Mouse (Mus musculus): ENCODE measurements at regions not wholly inside any gene's neighbourhood (a gene's known extent, or its start where the extent isn't known, plus 50 kb on each side); places are given as distances from the start of the nearest gene placed in this dataset.

DNA sequence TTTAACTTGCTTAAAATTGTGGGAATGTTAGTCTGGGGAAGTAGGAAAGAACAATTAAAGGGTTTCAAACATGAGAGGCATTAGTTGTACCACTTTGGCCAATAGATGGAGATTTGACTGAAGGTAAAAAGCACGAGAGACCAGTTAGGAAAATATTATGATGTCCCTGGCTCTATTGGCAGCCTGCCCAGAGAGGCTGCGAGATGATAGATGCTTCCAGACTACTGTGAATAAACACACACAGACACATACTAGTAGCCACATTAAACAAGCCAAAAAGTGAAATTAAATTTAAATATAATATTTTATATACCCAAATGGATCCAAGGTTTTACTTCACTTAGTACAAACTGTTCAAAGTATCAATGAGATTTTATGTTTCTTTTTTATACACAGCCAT, 411.9 kb upstream of the Gm11114 start:
- no peak for ATAC-seq (replicated peaks; ENCODE audit: insufficient number of reproducible peaks, low FRiP score, low TSS enrichment, poor library complexity, severe bottlenecking)

DNA sequence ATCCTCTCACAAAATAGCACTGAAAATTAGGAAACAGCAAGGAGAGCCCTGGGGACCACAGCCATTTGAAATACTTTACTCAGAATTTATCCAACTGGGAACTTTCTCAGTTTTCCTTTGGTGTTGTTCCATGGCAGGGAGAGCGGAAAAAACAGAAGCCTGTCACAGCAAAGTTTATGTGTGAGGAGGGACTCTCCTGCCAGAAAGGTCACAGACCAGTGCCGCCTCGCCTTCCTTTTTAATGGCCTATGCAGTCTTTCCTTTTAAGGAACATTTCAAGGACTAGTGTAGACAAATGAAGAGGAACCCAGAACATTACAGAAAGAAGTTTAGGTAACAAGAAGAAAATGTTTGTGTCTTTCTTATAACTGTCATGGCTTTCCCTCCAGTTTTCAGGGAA, 406.3 kb upstream of the Gm11114 start:
- no peak for ATAC-seq (replicated peaks; ENCODE audit: insufficient number of reproducible peaks, low FRiP score, low TSS enrichment, poor library complexity, severe bottlenecking)

GRCm38 (mm10) chr9:84913321-84913720, 399.3 kb upstream of the Gm11114 start:
- no peak for ATAC-seq (replicated peaks; ENCODE audit: insufficient number of reproducible peaks, low FRiP score, low TSS enrichment, poor library complexity, severe bottlenecking)

DNA sequence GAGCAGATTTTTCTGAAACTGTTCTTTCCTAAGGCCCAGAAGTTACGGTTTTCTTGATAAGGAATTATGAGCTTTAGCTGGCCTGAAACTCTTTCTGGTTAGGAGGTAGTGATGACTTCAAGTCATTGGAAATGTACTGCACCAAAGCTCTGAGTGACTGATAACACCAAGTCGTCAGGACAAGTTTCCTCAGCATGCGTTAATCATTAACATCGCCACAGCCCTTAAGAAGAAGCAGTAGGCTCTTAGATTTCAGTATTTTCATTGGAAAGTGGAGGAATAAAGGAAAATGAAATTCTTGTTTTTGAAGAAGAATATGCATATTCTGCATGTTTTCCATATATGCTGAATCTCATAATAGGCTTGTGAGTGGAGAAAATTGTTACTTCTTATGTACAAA, 390.3 kb upstream of the Gm11114 start:
- no peak for ATAC-seq (replicated peaks; ENCODE audit: insufficient number of reproducible peaks, low FRiP score, low TSS enrichment, poor library complexity, severe bottlenecking)

DNA sequence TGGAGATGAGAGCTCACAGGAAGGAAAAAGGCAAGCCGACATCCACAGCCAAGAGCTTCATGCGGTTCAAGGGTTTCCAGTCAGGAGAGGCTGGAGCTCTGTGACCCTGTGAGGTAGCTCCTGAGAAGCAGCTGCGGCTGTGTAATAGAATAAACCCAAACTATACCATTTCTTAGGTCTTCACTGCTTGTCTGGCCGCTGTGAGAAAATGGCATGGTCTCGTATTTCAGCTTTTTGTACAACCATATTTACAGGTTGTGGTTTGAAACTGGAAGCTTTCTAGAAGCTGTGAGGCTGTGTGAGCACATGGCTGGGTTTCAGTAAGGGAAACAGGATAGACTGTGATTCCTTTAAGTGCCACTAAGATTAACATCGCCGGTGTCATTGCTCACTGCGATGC, 388.6 kb upstream of the Gm11114 start:
- no peak for ATAC-seq (replicated peaks; ENCODE audit: insufficient number of reproducible peaks, low FRiP score, low TSS enrichment, poor library complexity, severe bottlenecking)

GRCm38 (mm10) chr9:84936291-84937055, 376.1 kb upstream of the Gm11114 start:
- ATAC-seq (replicated peaks; ENCODE audit: insufficient number of reproducible peaks, low FRiP score, low TSS enrichment, poor library complexity, severe bottlenecking) = no peak

- ATAC-seq (replicated peaks; ENCODE audit: insufficient number of reproducible peaks, low FRiP score, low TSS enrichment, poor library complexity, severe bottlenecking) = no peak
These were observed 345.9 kb upstream of the Gm11114 start for GRCm38 (mm10) chr9:84966558-84967154.

GRCm38 (mm10) chr9:84969975-84970608, 342.5 kb upstream of the Gm11114 start:
- no peak for ATAC-seq (replicated peaks; ENCODE audit: insufficient number of reproducible peaks, low FRiP score, low TSS enrichment, poor library complexity, severe bottlenecking)

GRCm38 (mm10) chr9:84977470-84977869, 335.1 kb upstream of the Gm11114 start:
- no peak for ATAC-seq (replicated peaks; ENCODE audit: insufficient number of reproducible peaks, low FRiP score, low TSS enrichment, poor library complexity, severe bottlenecking)

- no peak for ATAC-seq (replicated peaks; ENCODE audit: insufficient number of reproducible peaks, low FRiP score, low TSS enrichment, poor library complexity, severe bottlenecking)
These were observed 309.2 kb upstream of the Gm11114 start for GRCm38 (mm10) chr9:85003414-85003813.

DNA sequence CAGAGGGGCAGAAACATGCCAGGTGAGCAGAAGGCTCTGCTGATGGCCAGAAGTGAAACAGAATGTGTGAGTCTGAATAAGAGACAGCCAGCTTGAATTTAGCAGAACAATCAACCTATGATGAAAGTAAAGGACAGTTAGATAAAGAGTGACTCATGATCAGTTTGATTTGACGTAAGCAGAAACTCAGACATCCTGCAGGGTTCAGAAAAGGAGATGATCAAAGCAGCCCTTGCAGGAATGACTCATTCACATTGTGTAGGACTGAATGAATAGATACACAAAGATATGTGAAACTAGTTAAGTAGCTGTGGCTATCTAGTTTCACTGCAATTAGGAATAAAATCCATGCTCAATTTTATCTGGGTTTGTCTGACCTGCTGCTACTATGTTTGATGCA, 301.2 kb upstream of the Gm11114 start:
- no peak for ATAC-seq (replicated peaks; ENCODE audit: insufficient number of reproducible peaks, low FRiP score, low TSS enrichment, poor library complexity, severe bottlenecking)

DNA sequence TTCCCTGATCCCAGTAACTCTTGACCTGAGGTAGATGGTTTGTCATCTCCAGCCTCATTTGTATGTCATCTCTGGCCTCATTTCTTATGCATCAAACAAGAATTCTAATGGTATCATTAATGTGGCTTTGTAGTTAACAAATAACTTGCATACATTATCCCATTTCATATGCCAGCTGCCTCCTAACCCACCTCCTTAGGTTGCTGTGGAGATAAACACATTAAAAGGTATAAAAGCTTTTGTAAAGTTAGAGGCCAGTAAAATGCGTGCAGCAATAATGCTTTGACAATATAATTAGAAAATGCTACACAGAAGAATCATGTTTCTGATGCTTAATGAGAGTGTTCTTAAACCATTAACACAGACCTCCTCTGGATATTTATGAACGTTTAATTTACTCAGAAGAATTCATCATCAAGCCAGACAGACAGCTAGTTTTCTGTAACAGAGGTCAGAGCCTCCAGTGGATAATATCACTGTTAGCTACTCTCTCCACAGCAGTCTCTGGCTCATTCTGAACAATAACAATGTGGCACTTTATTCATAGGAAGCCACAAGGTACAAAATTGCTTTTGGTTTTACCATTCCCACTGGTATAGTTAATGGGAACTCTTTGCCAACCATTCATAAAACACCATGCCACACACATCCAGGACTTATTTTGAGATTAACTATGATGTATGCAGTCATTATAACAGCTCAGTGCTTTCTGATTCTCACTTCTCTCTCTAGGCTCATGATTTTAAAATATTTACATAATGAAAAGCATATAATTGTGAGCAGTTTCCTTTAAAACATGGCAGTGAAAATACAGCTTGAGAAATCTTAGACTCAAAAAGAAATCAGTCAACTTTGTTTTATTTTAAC, 264.2 kb upstream of the Gm11114 start:
- ATAC-seq (replicated peaks; ENCODE audit: insufficient number of reproducible peaks, low FRiP score, low TSS enrichment, poor library complexity, severe bottlenecking) = no peak

DNA sequence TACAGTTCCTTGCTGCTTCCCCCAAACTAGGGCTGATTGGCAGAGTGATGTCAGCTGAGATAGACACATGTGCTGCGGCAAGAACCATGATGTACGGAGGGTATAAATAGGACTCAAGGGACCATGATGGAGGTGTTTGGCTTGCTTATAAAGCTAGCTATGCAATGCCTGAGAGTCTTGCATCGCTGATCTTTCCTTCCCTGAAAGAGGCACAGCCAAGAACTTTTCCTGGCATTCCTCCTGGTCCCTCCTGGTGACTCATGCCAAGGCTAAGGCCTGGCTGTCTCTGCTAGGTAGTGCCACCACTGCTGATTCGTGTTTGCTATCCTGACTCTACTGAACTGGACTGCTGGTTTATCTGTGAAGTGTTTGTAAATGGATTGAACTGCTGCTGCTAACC, 260.0 kb upstream of the Gm11114 start:
- ATAC-seq (replicated peaks; ENCODE audit: insufficient number of reproducible peaks, low FRiP score, low TSS enrichment, poor library complexity, severe bottlenecking) = no peak

DNA sequence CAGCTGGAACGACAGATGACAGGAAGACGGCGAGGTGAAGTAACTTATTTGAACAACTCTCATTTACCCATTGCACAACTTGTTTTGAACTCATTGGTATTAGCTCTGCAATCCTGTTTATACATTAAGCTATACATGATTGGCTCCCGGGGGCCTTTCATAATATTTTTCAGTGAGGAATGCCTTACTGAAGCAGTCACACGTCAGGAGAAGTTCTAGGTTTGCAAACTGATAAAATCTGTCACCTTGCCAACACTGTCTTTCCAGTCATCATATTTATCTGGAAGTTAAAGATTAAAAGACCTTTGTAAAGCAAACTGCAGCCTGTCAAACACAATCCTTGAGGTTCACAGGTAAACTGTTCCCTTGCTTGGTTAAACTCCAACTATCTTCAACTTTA, 232.6 kb upstream of the Gm11114 start:
- no peak for ATAC-seq (replicated peaks; ENCODE audit: insufficient number of reproducible peaks, low FRiP score, low TSS enrichment, poor library complexity, severe bottlenecking)

DNA sequence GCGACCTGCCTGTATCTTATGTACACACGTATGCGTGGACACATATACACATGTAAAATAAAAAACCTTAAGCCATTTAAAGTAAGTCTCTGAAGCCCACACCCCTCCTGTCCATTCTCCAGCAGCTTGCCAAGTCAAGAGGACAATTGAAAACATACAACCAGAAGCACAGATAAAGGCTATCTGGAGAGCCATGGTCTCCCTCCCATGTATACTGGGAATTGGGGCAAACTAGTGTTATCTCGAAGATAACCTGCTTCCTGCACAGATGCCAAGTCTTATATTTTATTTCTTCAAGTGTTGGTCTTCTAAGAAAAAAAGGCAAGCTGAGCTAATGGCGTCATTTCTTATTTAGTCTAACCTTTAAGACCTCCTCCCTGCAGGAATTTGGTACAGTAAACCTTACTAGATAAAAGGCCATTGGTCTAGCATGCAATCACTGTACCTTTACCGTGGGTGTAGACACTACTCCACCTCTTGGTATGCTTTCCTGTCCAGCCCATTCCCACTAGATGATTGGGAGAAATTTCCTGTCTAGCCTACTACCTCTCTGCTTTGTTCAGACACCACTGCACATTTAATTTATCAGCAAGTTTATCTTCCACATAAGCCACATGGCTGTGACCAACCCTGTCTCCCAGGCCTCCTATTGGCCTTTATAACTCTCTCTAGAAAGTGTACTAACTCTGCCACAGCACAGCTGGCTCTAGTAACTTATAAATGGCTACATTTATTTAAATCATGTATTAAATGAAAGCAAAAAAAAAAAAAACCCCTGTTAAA, 223.8 kb upstream of the Gm11114 start:
- ATAC-seq (replicated peaks; ENCODE audit: insufficient number of reproducible peaks, low FRiP score, low TSS enrichment, poor library complexity, severe bottlenecking) = no peak

DNA sequence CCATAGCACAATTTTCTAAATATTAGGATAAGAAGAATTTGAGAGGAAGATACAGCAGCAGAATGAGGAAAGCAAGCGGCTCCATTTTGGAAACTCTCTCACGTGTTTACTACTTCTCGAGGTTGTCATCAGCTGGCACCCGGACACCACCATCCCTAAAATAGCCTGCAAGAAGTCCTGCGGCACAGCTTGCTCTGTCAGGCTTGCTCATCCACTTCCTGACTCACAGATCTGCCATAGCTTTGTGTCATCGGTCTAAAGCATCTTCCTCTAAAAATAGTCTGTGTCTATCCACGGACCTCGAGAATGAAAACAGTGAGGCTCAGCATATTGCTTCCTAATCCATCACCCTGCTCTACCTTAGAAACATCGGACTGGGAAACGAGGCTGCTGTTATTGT, 222.3 kb upstream of the Gm11114 start:
- ATAC-seq (replicated peaks; ENCODE audit: insufficient number of reproducible peaks, low FRiP score, low TSS enrichment, poor library complexity, severe bottlenecking) = no peak

- ATAC-seq (replicated peaks; ENCODE audit: insufficient number of reproducible peaks, low FRiP score, low TSS enrichment, poor library complexity, severe bottlenecking) = no peak
These were observed 217.3 kb upstream of the Gm11114 start for GRCm38 (mm10) chr9:85095234-85095633.

DNA sequence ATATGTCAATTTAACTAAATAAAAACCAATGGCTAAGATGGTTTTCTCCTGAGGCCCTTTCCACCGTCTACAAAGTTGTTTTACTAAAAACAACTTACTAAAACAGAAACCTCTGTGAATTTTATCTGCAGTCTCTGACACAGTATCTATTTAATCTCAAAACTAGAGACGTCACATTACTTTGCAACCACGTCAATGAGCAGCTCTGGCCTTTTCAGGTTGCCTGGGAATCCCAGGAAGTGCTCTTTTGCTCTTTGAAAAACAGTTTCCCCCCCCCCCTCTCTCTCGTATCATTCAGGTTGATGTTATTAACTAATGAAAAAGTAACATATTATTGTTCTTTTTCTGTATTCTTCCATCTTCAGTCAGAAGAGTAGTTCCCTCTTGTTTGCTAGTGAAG, 216.1 kb upstream of the Gm11114 start:
- no peak for ATAC-seq (replicated peaks; ENCODE audit: insufficient number of reproducible peaks, low FRiP score, low TSS enrichment, poor library complexity, severe bottlenecking)

- no peak for ATAC-seq (replicated peaks; ENCODE audit: insufficient number of reproducible peaks, low FRiP score, low TSS enrichment, poor library complexity, severe bottlenecking)
These were observed 199.6 kb upstream of the Gm11114 start for GRCm38 (mm10) chr9:85112928-85113327.

Data from monocyte, adult 5-6 weeks (primary cell).